Mouse (Mus musculus) kidney, postnatal 36 days (tissue): Measurements from ENCODE around the gene Gpr108.
A peak's percentile ranks its signal among the peaks of the same experiment; 100 is the strongest.

Source experiments
- DNase-seq, 2 experiments: peaks; one replicate each; pipeline ENCODE4 v3.0.0; 2021 to 2022; ENCODE audit warnings: mixed read lengths in 2 of 2

Gpr108 gene

DNA sequence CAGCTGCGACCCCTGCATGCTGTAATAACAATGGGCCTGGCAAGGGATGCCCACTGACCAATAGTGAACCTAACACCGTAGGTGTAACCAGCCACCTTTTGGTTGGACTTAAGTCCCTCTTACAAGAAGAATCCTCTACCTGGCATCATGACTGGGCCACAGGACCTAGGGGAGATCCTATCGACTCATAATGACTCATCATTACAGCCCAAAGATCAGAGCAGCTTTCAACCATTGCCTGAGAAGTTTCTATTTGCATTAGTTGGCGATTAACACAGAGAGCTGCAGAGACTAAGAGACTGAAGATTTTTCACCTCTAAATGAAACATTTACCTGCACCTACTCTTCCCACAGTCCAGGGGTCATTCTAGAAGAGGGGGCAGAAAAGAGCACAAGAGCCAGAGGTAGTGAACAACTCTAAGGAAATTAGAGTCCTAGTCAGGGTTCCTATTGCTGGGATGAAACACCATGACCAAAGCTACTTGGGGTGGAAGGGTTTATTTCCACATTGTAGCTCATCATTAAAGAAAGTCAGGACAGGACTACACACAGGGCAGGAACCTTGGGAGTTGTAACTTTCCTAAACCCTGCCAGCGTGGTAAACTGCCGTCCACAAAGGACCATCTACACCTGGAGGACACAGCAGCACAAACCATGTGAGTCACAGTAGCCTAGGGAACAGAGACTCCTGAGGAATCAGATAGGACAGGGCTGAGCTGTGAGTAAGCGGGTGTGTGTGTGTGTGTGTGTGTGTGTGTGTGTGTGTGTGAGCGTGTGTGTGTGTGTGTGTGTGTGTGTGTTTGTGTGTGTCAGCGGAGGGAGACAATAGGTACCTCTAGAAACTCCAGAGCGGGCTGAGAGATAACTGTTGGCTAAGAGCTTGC is 46.2 kb downstream of the Gpr108 start:
- peak in 1 of 2 experiments; percentile 40 for DNase-seq

DNA sequence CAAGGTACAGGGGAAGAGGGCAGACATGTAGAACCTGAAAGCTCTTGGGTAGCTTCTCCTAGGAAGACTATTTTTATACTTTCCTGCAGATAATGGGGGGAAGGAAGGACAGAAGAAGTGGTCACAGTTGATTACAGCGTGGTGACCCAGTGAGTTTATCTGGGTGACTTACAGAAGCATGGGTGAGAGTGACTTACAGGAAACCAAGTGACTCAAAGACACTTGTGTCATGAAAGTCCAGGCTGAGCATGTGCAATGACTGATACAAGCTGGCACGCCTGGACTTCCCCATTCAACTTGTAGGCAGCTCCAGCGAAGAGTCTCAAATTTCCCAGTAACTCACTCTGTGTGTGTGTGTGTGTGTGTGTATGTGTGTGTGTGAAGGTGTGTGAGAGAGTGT is 50.0 kb downstream of the Gpr108 start:
- DNase-seq, result no peak

DNA sequence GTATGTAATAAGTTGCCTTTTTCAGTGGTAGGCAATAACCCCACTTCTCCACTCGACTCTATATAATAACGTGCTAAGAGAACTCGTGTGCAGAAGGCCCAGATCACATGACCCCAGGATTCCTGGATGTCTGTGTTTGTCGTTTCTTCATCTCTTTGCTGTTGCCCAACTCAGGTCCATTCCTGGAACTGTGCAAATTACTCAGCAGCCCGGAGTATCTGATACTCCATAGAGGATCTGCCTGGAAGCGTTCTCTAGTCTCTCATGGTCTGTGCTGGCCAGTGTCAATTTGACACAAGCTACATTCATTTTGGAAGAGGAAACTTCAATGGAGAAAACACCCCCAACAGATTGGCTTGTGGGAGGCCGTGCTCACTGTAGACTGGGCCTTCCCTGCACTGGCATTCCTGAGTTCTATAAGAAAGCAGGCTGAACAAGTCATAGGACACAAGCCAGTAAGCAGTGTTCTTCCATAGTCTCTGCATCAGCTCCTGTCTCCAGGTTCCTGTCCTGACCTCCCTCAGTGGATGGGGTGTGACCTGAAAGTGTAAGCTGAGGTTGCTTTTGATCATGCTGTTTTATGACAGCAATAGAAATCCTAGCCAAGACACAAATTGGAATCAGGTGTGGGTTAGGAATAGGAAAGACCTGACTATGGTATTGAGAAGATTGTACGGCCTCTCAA is 52.8 kb downstream of the Gpr108 start:
- no peak for DNase-seq

DNA sequence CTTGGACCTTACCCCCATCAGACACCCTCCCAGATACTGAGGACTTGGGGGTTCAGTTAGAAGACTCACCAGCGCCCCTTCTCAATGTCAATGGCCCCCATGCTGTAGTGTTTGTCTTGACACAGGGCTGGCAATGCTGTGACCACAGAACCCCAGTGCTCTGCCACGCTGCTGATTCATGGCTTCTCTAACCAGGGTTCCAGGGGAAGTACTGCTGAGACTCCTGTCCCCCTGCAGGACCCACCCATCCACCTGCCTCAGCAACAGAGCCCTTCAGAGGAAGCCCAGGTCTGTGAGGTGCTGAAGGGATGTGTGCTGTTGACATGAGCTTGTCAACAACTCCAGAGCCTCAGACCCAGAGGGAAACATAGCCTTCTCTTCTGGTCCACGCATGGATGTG is 53.5 kb downstream of the Gpr108 start:
- no peak for DNase-seq

DNA sequence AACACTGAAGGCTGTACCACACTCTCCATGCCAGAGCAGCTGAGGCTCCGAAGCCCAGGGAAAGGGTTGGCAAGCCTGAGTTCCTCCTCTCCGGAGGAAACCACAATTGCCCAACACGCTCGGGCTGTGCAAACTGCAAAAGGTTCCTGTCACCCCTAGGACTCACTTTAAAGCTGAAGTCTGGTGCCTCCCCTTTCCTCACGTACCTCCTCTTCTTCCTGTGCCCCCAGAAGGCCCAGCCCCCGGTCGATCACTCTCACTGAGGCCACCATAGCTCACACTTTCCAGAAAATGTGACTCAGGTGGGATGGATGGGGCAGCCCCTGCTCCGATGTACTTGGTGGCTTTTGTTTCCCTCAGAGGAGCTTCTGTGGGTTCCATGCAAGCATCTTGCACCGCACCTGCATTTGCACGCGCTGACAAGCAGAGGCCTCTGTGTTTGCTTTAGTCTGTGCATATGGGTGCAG is 54.2 kb downstream of the Gpr108 start, which contains the start of gene Tnfsf14:
TSS of gene Tnfsf14 (minus strand) at position 137 of the 467 bp plus-strand sequence.
- no peak for DNase-seq

DNA sequence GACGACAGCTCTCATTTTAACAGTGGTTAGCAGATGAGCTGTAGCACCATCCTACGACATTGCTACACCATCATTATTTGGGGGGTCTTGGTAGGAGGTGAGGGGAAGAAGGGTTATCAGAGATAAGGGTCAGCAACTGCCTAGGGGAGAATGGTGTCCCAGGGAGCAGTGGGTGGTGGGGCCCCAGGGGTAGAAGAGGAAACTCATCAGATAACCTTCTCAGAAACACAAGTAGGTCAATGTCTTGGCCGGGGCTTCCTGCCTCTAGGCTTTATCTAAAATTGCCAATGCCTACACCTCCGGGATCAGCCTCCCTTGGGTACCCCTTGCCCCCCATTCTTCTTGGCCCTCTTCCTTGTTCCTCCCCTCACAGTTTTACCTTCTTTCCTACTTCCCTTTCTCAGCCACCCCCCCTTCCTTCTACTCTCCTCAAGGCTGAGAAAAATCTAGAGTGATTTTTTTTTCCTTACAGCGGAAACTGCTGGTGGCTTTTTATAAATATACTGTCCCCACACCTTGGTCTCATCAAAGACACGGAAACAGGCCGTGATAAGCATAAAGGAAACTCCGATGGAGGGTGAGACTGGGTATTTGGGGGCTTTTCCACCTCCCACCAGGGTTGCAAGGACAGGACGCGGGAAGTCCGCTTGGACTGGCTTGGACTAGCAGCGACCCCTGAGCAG is 59.6 kb downstream of the Gpr108 start:
- no peak for DNase-seq

DNA sequence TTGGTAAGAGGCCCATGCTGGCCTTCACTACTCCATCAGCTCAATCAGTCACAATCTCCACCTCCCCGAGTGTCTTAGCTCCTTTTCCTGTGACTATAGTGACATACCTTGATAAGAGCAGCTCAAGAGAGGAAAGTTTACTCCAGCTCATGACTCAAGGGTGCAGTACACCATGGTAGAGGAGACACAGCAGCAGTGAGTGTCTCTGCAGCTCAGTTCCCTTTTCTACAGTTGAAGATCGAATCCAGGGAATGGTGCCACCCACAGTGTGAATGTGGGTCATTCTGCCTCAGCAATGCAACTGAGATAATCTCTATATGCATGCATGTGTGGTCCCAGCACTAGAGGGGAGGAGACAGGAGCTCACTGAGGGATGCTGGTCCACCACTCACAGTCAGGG is 62.6 kb downstream of the Gpr108 start:
- no peak for DNase-seq
